Mouse (Mus musculus) urinary bladder, postnatal 10 days (tissue): ENCODE data around the gene Cryzl2.

Source experiments
- DNase-seq: peaks from one replicate; pipeline ENCODE4 v3.0.0; 2022; ENCODE audit warnings: low spot score

Cryzl2 gene

DNA sequence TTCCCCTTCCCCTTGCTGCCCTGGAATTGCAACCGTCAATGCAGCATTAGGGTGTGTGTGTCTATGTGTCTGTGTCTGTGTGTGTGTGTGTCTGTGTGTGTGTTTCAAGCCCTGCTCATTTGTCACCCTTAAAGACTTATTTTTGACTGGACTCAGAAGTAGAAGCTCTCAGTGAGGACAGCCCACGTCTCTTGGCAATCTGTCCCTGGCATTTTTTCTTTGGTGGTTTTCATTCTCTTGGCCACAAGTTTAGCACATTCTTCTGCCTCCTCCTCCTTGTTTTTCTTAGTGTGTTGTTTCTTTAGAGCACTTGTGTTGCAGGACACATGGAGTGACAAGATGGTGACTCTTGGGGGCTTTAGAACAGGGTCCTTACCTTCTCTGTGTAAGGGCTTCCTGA lies 17.9 kb downstream of the Cryzl2 start:
- no peak for DNase-seq

DNA sequence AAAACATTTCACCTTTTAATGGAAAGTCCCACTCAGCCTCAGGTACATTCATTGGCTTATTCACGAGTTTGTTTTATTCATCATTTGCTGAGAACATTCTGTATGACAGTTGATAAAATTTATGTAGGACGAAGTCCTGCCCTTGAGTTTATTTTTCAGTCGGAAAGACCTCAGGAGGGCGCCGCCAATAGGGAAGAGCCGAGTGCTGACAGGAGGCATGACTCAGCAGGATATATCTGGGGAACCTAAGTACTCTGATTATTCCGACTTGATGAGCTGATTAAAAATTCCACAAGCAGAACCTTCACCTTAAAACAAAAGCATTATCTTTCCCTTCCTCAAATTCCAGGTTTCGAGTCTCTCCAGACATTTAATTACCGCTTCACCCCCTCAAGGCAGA lies 21.7 kb downstream of the Cryzl2 start:
- no peak for DNase-seq

DNA sequence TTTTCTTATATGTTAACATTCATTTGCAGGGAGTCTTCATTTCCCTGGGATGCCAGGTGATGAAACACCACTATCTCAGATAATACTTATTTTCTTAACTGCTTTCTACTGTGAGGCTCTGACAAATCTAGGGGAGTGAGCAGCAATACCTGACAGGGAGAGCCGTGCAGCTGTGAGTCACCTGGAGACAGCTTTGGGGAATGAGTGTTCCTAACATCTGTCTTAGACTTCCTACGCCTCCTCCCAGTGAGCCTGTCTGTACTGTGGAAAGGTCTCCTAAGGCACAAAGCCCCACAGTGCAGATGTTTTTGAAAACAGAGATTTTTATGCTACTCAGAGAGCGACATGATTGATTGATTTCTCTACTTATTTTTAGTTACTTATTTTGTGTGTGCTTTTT lies 22.5 kb downstream of the Cryzl2 start:
- no peak for DNase-seq

GRCm38 (mm10) chr1:157481666-157482065 lies 23.3 kb downstream of the Cryzl2 start:
- no peak for DNase-seq

DNA sequence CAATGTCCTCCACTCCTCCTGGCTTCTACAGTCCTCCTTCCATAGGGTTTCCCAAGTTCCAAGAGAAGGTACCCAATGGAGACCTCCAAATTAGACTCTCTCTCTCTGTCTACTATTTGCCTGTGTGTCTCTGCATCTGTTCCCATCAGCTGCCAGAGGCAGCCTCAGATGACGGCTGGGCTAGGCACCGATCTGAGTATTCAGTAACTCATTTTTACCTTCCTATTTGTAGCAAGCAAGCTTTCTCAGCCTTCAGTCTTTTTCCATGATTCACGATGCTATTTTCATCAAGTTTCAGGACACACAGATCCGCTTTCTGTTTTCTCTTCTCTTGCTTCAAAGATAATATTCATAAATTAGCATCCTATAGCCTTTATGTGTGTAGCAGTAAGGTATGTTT lies 25.8 kb downstream of the Cryzl2 start:
- no peak for DNase-seq

GRCm38 (mm10) chr1:157500657-157501056 lies 42.3 kb downstream of the Cryzl2 start:
- DNase-seq, result no peak

- no peak for DNase-seq
Measured at GRCm38 (mm10) chr1:157501352-157501945, 43.1 kb downstream of the Cryzl2 start.

GRCm38 (mm10) chr1:157503071-157503470 lies 44.7 kb downstream of the Cryzl2 start:
- DNase-seq, result no peak

DNA sequence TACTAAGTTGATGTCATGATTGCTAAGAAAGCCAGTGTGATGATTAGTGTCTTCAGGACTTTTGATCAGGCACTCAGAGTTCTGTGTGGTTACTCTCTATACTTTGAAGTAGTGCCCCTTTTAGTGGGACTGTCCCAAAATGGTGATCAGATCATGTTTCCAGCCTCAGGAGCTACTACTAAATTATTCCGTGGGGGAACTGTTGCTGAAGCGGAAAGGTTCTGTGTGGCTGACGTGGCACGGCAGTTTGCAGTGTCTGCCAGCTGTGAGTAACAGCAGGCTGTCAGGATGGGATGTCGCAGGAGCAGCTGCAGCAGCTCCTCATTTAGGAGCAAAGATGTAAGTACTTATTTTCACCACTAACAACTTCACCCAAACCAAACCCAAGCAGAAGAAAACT lies 48.1 kb downstream of the Cryzl2 start, which contains the start of gene Sec16b:
Sec16b (plus strand) TSS at position 207 of the 400 bp plus-strand sequence.
- no peak for DNase-seq

DNA sequence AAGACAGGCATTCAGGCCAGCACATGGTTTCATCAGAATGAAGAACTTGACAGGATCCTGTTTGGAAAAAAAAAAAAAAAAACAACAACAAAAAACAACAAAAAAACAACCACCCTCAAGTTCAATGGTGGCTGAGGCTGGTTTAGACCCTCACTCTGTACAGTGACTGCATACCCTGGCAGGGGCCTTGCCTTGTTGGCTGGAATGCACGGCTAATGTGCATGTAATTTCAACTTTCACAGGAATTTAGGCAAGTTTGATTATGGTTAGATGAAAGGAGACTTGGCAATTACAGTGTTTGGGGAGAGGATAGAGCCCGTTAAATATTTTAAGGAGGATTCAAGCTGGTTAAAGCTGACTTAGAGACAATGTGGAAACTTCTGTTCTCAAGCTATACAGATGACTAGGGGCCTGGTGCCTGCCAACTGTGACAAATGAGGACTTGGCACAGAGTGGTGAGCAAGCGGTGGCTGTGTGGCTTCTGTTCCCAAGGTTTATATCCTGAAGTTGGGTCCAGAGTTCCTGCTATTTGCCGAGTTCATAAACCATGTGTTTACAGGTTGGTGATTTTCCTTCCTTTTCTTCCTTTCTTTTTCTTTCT lies 48.7 kb downstream of the Cryzl2 start:
- no peak for DNase-seq

GRCm38 (mm10) chr1:157507814-157508213 lies 49.4 kb downstream of the Cryzl2 start:
- DNase-seq, result no peak

- DNase-seq, result no peak
Measured at GRCm38 (mm10) chr1:157512690-157513448, 54.5 kb downstream of the Cryzl2 start.

GRCm38 (mm10) chr1:157513559-157513958 lies 55.2 kb downstream of the Cryzl2 start:
- no peak for DNase-seq

- no peak for DNase-seq
Measured at GRCm38 (mm10) chr1:157514298-157514697, 55.9 kb downstream of the Cryzl2 start.

DNA sequence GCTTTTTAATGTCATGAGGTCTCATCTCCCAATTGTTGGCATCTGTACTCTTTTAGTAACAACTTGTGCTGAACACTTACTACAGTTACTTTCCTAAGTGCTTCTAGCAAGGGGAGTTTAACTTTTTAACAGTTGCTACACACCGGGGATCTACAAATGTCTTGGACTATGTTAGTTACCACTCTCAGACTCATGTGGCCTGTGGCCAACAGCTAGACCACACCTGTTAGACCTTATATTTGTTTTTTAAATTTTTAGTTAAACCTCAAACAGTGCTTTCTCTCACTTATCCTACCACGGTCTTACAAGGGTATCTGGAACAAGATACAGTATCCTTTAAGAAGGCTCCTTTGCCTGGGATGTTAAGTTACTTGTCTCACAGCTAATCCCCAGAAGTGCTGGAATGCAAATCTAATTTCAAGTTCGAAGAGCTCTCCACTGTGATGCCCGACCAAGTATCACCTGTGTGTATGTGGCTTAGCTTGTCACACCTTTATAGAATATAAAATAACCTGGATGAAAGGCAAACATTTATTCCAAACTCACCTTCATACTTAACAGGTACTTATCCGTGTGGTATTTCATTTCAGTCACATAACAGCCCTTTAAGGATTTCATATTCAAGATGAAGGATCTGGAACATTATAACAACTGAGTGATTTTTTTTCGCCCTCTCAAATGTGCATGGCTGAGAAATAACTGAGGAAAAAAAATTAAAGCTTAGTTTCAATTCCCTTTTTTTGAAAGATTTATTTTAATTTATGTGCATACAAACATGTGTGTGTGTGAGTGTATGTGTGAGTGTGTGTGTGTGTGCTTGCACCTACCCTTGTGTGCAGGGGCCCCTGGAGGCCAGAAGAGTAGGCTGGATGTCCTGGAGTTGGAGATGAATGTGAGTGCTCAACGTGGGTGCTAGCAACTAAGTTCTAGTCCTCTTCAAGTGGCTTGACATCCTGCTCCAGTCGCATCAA lies 58.7 kb downstream of the Cryzl2 start:
- DNase-seq, result no peak

DNA sequence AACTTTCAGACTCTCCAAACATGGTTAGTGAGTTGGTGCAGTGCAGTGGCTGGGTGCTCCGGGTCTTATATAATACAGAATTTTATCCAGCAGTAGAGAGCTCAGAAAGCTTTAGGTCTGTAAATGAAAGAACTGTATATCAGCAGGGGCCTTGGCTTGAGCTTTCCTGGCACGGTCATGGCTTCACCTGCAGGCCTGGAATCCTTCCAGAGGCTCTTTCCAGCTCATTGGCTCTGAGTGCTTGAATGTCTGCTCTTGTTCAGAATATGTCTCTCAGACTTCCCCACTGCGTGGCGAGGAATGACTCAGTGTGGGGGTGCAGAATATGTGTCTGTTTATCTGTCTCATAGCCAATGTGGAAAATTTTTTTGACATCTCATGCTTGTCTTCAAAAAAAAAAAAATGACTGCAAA lies 59.7 kb downstream of the Cryzl2 start:
- DNase-seq, result no peak

- no peak for DNase-seq
Measured at GRCm38 (mm10) chr1:157519396-157519795, 61.0 kb downstream of the Cryzl2 start.

DNA sequence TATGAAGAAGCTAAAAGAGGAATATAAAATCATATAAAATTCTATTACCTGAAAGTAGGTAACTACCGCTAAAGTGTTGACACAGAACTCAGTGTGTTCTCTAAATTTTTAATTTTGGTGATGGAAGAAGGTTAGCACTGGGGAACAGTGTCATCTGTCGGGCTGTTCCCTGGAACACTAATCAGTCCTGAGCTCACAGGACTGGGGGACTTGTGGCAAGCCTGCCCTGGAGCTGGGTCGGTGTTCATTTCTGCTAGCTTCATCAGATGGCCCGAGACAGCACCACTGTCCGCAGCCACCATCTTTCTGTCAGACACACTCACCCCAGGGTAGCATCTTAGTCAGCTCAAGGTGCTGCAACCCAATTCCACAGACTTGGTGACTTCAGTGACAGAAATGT lies 63.9 kb downstream of the Cryzl2 start:
- DNase-seq, result no peak

GRCm38 (mm10) chr1:157524775-157525174 lies 66.4 kb downstream of the Cryzl2 start:
- DNase-seq, result no peak

- no peak for DNase-seq
Measured at GRCm38 (mm10) chr1:157525692-157526354, 67.4 kb downstream of the Cryzl2 start.

DNA sequence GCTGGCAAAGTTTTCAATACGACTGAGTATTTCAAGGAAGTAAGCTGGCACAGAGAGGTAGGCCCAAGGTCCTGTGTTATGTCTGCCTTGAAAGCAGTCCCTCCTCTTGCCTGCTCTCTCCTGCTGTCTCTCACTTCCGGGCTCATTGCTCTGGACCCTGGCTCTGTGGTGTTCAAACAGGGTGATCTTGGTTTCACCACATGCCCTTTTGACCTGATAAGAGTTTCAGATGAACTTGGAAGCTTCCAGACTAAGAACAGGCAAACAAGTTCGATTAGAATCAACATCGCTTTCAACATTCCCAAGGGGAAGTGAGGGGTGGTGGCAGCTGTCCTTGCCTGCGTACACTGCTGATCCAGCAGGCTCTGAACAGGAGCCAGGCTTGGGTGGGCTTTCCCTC lies 68.2 kb downstream of the Cryzl2 start:
- no peak for DNase-seq
